Mouse (Mus musculus) frontal cortex, postnatal 14 days (tissue): ENCODE measurements around the gene Nfkbid.
A peak's percentile ranks its signal among the peaks of the same experiment; 100 is the strongest.
"Not testable (repeated sequence)": the region's sequence is repeated elsewhere in the genome, so short reads cannot be mapped to it uniquely, and the experiment has no call there.

Experiments used
- DNase-seq, 2 experiments: peaks; one replicate each; pipeline ENCODE4 v3.0.0; 2022; ENCODE audit warnings: low spot score in 2 of 2

Nfkbid gene

DNA sequence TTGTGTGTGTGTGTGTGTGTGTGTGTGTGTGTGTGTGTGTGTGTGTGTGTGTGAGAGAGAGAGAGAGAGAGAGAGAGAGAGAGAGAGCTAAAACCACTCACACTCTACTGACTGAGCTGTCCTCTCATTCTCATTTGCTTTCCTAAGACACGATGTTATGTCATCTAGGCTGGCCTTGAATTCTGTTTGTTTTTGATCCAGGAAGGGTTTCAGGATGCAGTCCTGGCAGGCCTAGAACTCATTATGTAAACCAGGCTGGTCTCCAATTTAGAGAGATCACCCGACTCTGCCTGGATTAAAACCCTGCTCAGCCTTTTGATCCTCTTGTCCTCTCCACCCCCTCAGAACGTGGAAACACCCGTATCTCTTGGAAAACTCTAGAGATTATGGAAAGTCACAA is 42.5 kb downstream of the Nfkbid start:
- no peak for DNase-seq

DNA sequence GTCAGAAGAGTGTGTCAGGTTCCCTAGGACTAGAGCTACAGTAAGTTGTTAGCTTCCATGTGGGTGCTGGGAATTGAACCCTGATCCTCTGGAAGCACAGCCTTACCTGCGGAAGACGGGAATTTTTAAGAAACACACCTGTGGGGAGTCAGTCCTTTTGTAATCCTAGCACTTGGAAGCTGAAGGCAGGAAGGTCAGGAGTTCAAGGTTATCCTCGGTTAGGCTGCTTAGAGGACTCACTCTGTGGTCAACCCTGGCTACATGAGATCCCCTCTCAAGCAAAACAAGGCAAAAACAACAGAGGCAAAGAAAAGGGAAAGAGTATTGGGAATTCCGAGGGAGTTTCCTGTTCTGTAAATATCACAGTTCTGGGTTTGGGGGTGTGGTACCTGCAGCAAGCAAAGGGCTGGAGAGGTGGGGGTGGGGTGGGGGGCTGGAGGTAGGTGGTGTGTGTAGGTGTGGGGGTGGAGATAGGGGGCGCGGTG is 43.3 kb downstream of the Nfkbid start:
- no peak for DNase-seq

DNA sequence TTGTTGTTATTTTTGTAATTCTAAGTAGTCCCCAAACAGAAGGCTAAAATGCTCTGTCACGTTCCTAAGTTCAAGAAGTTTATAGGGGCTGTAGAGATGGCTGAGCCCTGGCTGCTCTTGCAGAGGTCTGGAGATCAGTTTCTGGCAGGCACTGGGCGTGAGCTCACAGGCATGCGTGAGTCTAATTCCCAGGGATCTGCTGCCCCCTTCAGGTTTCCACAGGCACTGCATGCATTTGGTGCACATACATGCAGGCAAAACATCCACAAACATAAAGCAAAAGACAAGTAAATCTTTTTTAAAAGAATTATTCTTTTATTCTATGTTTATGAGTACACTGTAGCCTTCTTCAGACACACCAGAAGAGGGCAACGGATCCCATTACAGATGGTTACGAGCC is 50.9 kb downstream of the Nfkbid start:
- DNase-seq: peak in 1 of 2 experiments; percentile 40

DNA sequence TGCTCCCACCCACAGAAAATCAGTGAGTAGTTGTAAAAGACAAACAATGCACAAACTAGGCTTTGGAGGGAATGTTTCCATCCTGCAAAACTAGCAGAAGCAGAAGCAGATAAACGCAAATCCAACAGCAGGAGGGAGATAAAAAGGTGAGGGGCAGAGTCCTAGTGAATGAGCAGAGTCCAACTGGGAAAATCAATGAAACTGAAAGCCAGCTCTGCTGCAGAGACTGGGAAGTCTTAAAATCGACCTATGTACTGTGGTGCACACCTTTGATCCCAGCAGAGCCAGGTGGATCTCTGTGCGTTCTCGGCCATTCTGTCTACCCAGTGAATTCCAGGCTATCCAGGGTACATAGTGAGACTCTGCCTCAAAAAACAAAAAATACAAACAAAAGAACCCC is 53.5 kb downstream of the Nfkbid start:
- no peak for DNase-seq

DNA sequence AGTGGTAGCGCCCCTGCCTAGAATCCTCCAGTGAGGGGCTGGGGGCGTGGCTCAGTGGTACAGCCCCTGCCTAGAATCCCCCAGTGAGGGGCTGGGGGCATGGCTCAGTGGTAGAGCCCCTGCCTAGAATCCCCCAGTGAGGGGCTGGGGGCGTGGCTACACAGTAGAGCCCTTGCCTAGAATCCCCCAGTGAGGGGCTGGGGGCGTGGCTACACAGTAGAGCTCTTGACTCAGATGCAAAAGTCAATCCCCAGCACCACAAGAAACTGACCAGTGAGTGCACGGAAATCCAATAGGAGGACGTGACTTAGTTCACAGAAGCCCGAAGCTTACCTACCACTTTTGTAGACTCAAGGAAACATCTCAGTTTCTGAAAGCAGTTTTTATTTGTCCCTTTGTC is 54.6 kb downstream of the Nfkbid start:
- DNase-seq: not testable (repeated sequence)

DNA sequence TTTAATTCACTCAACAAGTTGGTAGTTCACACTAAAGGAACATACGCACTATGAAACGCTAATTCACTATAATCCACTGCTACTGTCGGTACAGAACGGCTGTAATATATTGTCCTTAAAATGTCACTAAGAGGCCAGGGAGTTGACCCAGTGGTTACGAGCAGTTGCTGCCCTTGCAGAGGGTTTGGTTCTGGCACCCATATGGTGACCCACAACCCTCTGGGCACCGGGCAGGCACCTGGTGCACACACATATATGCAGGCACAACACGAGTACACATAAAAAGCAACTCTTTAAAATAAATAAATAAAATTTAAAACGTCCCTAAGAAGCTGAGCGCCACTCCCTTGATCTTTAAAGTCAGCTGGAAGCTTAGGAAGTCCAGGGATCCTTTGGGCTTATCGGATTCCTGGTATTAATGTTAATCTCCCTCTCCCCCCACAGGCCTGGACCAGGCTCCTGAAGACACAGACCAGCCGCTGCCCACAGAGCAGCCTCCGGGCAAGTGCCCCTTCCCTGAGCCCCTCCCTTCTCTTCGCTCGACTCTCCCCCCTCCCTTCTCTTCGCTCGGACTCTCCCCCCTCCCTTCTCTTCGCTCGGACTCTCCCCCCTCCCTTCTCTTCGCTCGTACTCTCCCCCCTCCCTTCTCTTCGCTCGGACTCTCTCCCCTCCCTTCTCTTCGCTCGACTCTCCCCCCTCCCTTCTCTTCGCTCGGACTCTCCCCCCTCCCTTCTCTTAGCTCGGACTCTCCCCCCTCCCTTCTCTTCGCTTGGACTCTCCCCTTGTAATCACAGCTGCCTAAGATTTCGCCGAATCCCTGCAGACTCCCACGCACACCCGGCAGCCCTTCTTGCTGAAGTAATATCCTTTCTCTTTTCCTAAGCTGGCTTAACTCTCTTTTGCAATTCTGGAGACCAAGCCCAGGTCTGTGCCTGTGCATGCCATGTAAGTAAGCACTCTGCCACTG is 56.2 kb downstream of the Nfkbid start:
- peak in 1 of 2 experiments; percentile 35 for DNase-seq
